Mouse (Mus musculus) left cerebral cortex, adult 11 months (tissue): ENCODE measurements at regions not wholly inside any gene's neighbourhood (a gene's known extent, or its start where the extent isn't known, plus 50 kb on each side); places are given as distances from the start of the nearest gene placed in this dataset.
A peak's percentile ranks its signal among the peaks of the same experiment; 100 is the strongest.

Experiments
- DNase-seq: peaks from one replicate; pipeline ENCODE4 v3.0.0; 2022; ENCODE audit warnings: low spot score

- no peak for DNase-seq
Measured at GRCm38 (mm10) chr14:66584699-66585098, 575.7 kb upstream of the Gulo start.

- DNase-seq: no peak
Measured at GRCm38 (mm10) chr14:66579904-66580492, 571.0 kb upstream of the Gulo start.

- no peak for DNase-seq
Measured at GRCm38 (mm10) chr14:66566600-66566999, 557.6 kb upstream of the Gulo start.

- DNase-seq: no peak
Measured at GRCm38 (mm10) chr14:66562744-66563143, 553.7 kb upstream of the Gulo start.

- no peak for DNase-seq
Measured at GRCm38 (mm10) chr14:66561715-66562114, 552.7 kb upstream of the Gulo start.

GRCm38 (mm10) chr14:66561042-66561590 lies 552.1 kb upstream of the Gulo start:
- DNase-seq: no peak

- DNase-seq: no peak
Measured at GRCm38 (mm10) chr14:66558393-66558792, 549.4 kb upstream of the Gulo start.

- DNase-seq: no peak
Measured at GRCm38 (mm10) chr14:66557631-66558030, 548.6 kb upstream of the Gulo start.

- no peak for DNase-seq
Measured at GRCm38 (mm10) chr14:66538498-66538897, 529.5 kb upstream of the Gulo start.

GRCm38 (mm10) chr14:66534671-66535070 lies 525.7 kb upstream of the Gulo start:
- no peak for DNase-seq

- no peak for DNase-seq
Measured at GRCm38 (mm10) chr14:66528135-66528534, 519.1 kb upstream of the Gulo start.

- peak; percentile 51 for DNase-seq
Measured at GRCm38 (mm10) chr14:66527061-66527460, 518.1 kb upstream of the Gulo start.

GRCm38 (mm10) chr14:66522856-66523400 lies 513.9 kb upstream of the Gulo start:
- no peak for DNase-seq

- DNase-seq: no peak
Measured at GRCm38 (mm10) chr14:66521836-66522629, 513.0 kb upstream of the Gulo start.

- no peak for DNase-seq
Measured at GRCm38 (mm10) chr14:66516770-66517169, 507.8 kb upstream of the Gulo start.

- DNase-seq: no peak
Measured at GRCm38 (mm10) chr14:66510750-66511149, 501.7 kb upstream of the Gulo start.

GRCm38 (mm10) chr14:66510218-66510617 lies 501.2 kb upstream of the Gulo start:
- no peak for DNase-seq

- no peak for DNase-seq
Measured at GRCm38 (mm10) chr14:66509706-66510105, 500.7 kb upstream of the Gulo start.

- DNase-seq: no peak
Measured at GRCm38 (mm10) chr14:66501995-66502394, 493.0 kb upstream of the Gulo start.

GRCm38 (mm10) chr14:66499896-66500295 lies 490.9 kb upstream of the Gulo start:
- DNase-seq: no peak

GRCm38 (mm10) chr14:66495146-66495545 lies 486.1 kb upstream of the Gulo start:
- DNase-seq: no peak

GRCm38 (mm10) chr14:66494518-66494923 lies 485.5 kb upstream of the Gulo start:
- peak; percentile 91 for DNase-seq

GRCm38 (mm10) chr14:66493691-66494121 lies 484.7 kb upstream of the Gulo start:
- no peak for DNase-seq
